ENCODE assay signal across 14 mouse cellular contexts in the genomic region with DNA sequence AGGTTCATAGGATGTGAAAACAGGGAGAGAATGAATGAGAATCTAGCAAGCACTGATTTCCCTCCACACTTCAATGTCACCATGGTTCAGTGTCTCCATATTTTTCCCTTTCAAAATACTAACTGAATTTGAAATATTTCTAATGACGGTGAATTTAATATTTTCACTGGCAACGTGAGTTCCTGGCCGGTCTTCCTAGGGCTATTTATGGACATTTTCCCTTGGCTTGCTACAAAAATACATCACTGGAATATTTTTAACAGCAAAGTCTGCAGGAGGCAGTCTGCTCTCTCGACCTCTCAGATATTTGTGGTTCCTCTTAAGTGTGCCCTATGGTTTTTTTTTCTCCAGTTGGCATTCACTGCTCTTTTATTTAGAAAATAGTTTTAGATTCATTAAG. TPM values are rescaled to one million over a fixed set of nuclear protein-coding genes. Genes with fewer than 3 reads are reported as not detected.
DNase-seq lines count a peak whose midpoint lies in the region; ATAC-seq lines count a peak whose summit lies in the region.
"Had no signal": no experiment of that assay in that cellular context is flagged by ENCODE, and none has a peak within 500 bp of the region (broad histone marks: within the 10 kb centered on the region; RNA-seq: fewer than 3 reads in every experiment).

No protein-coding gene starts in this region.

- H3K27me3 ChIP-seq in lung, embryonic 16.5 days (ENCODE audit: control insufficient read depth, insufficient read depth, low read depth, low read length) = no peaks in the 10 kb centered on the region
- H3K27me3 ChIP-seq in heart, embryonic 11.5 days (ENCODE audit: control insufficient read depth, insufficient read depth, low read length) = no peaks in the 10 kb centered on the region
- H3K27me3 ChIP-seq: forebrain, embryonic 12.5 days; hindbrain, embryonic 15.5 days; neural tube, embryonic 12.5 days had no signal

- DNase-seq in heart, adult 18-20 months = peak; percentile 41 to 48
- DNase-seq in heart, postnatal 36 days = no peak
- no peak for DNase-seq in lung, postnatal 36 days
- DNase-seq in skeletal muscle tissue, adult 2 months (ENCODE audit: low read depth, low spot score) = peak; percentile 39
- DNase-seq: cerebellum, postnatal 10 days; liver; midbrain, embryonic 14.5 days had no signal

- peaks cover 17% of the 10 kb centered on the region for H3K4me1 ChIP-seq in lung, embryonic 16.5 days (replicated peaks; ENCODE audit: control insufficient read depth, insufficient read depth, low read length)
- peaks cover 20% of the 10 kb centered on the region for H3K4me1 ChIP-seq in heart, embryonic 11.5 days (ENCODE audit: control insufficient read depth, insufficient read depth, low read length)
- H3K4me1 ChIP-seq: hindbrain, embryonic 15.5 days; neural tube, embryonic 12.5 days had no signal

- H3K4me3 ChIP-seq in lung, embryonic 16.5 days (ENCODE audit: low read length) = no peak overlapping the region
- H3K4me3 ChIP-seq in heart, embryonic 11.5 days (ENCODE audit: low read depth, low read length) = no peak overlapping the region
- H3K4me3 ChIP-seq: forebrain, embryonic 12.5 days; hindbrain, embryonic 15.5 days; neural tube, embryonic 12.5 days had no signal

- H3K4me2 ChIP-seq in lung, embryonic 16.5 days (ENCODE audit: low read depth, low read length) = no peak overlapping the region
- H3K4me2 ChIP-seq in heart, embryonic 11.5 days = peak overlapping the region; percentile 45; the same call in 1 of the 2 replicates
- H3K4me2 ChIP-seq: forebrain, embryonic 12.5 days; hindbrain, embryonic 15.5 days; neural tube, embryonic 12.5 days had no signal

- no peaks in the 10 kb centered on the region for H3K36me3 ChIP-seq in lung, embryonic 16.5 days (ENCODE audit: control insufficient read depth, insufficient read depth, low read length)
- H3K36me3 ChIP-seq in heart, embryonic 11.5 days (ENCODE audit: control insufficient read depth, insufficient read depth, low read length) = no peaks in the 10 kb centered on the region
- H3K36me3 ChIP-seq: forebrain, embryonic 12.5 days; hindbrain, embryonic 15.5 days; neural tube, embryonic 12.5 days had no signal

- no peak overlapping the region for H3K9ac ChIP-seq in lung, embryonic 16.5 days (ENCODE audit: low read length)
- no peak overlapping the region for H3K9ac ChIP-seq in heart, embryonic 11.5 days (ENCODE audit: low read depth, low read length)
- H3K9ac ChIP-seq: forebrain, embryonic 12.5 days; hindbrain, embryonic 15.5 days; neural tube, embryonic 12.5 days had no signal

- 26% methylated on average over 4 of the region's 4 CpGs for WGBS in lung, embryonic 16.5 days
- WGBS in heart, embryonic 11.5 days (ENCODE audit: insufficient replicate concordance) = 22% methylated on average over 4 of the region's 4 CpGs

- ATAC-seq in lung, embryonic 16.5 days (ENCODE audit: low read depth) = no peak; the same call in 1 of the 2 replicates
- no peak for ATAC-seq in heart, embryonic 11.5 days (replicated peaks; ENCODE audit: insufficient number of reproducible peaks, low FRiP score, low TSS enrichment)
- no peak for ATAC-seq in monocyte, adult 5-6 weeks (replicated peaks; ENCODE audit: insufficient number of reproducible peaks, low FRiP score, low TSS enrichment, poor library complexity, severe bottlenecking)
- no peak for ATAC-seq in inflammation-experienced regulatory T-cells, adult 6 months

- intact Hi-C loops in heart, postnatal 36 days (cut with DNase I) = no loop called here

- peak overlapping the region; percentile 70 for H3K27ac ChIP-seq in lung, embryonic 16.5 days (ENCODE audit: low read length)
- H3K27ac ChIP-seq in heart, embryonic 11.5 days (ENCODE audit: low read depth, low read length) = peak overlapping the region; percentile 96
- H3K27ac ChIP-seq: forebrain, embryonic 12.5 days; hindbrain, embryonic 15.5 days; neural tube, embryonic 12.5 days had no signal

- H3K9me3 ChIP-seq in lung, embryonic 16.5 days (ENCODE audit: control insufficient read depth, low read length) = no peaks in the 10 kb centered on the region
- H3K9me3 ChIP-seq in heart, embryonic 11.5 days (replicated peaks; ENCODE audit: control insufficient read depth, low read length) = no peaks in the 10 kb centered on the region
- H3K9me3 ChIP-seq: forebrain, embryonic 12.5 days; hindbrain, embryonic 15.5 days; neural tube, embryonic 12.5 days had no signal

RNA-seq across cellular contexts. Expression of a gene that starts 44.7 kb away (rescaled TPM):
- total RNA-seq in heart, adult 18-20 months (2021) = 100 to 1,000 TPM; 614 to 711 TPM
- total RNA-seq in heart, postnatal 36 days (2021) = 100 to 1,000 TPM; 634 to 793 TPM
- 28.3 and 33.4 TPM in 2 replicates for polyA plus RNA-seq in lung, embryonic 16.5 days (2015; fragmentation: Nextera tagmentation; extraction: Ambion mirVana)
- polyA plus RNA-seq in heart, embryonic 11.5 days (2014; fragmentation: Nextera tagmentation; extraction: Ambion mirVana) = 240 and 257 TPM in 2 replicates
- 80.8 to 104 TPM (median 80.9 TPM) in 3 replicates for total RNA-seq in monocyte, adult 5-6 weeks (2017)
- polyA plus RNA-seq in inflammation-experienced regulatory T-cells, adult 6 months (2017; shearing (Covaris generic)) = 10 to 100 TPM; 21.5 to 25.7 (median 25.4) TPM

RNA-seq across cellular contexts. Expression of a gene that starts 53.6 kb away (rescaled TPM):
- total RNA-seq in heart, adult 18-20 months (2021) = 10 to 100 TPM in 1 of 2 experiments, 1 to 10 TPM in 1; 7.0 to 15.6 TPM
- 10 to 100 TPM in 1 of 2 experiments, 1 to 10 TPM in 1; 6.7 to 11.9 TPM for total RNA-seq in heart, postnatal 36 days (2021)
- polyA plus RNA-seq in lung, embryonic 16.5 days (2015; fragmentation: Nextera tagmentation; extraction: Ambion mirVana) = 0.28 and 0.33 TPM in 2 replicates
- not detected in 2 replicates for polyA plus RNA-seq in heart, embryonic 11.5 days (2014; fragmentation: Nextera tagmentation; extraction: Ambion mirVana)
- 12.7 to 31.6 TPM (median 16.9 TPM) in 3 replicates for total RNA-seq in monocyte, adult 5-6 weeks (2017)
- 10 to 100 TPM; 12.0 to 15.8 (median 12.4) TPM for polyA plus RNA-seq in inflammation-experienced regulatory T-cells, adult 6 months (2017; shearing (Covaris generic))
- polyA plus RNA-seq: neural tube, embryonic 12.5 days had no signal

Comparison
In these comparisons a context has a peak if more than half of its experiments do, and no peak if none do; other contexts are left out.
1. DNase-seq: peak in heart, adult 18-20 months (2 of 2) and skeletal muscle tissue, adult 2 months (single experiment); none in heart, postnatal 36 days (0 of 2) and lung, postnatal 36 days (single experiment).